Mouse (Mus musculus) right cerebral cortex, postnatal 36 days (tissue): ENCODE results near the gene Scml4.

Experiments
- DNase-seq, 2 experiments: peaks; one replicate each; pipeline ENCODE4 v3.0.0; 2022; ENCODE audit warnings: low spot score in 2 of 2, mixed read lengths in 1 of 2

Scml4 gene

GRCm38 (mm10) chr10:42951078-42952045, 91.2 kb downstream of the Scml4 start:
- DNase-seq, result peak in 1 of 2 experiments; percentile 30

- DNase-seq, result no peak
Measured at GRCm38 (mm10) chr10:42952046-42952420, 91.9 kb downstream of the Scml4 start.

GRCm38 (mm10) chr10:42953601-42954000, 93.4 kb downstream of the Scml4 start:
- no peak for DNase-seq

GRCm38 (mm10) chr10:42955205-42955604, 95.0 kb downstream of the Scml4 start:
- no peak for DNase-seq

GRCm38 (mm10) chr10:42957881-42958651, 97.9 kb downstream of the Scml4 start:
- DNase-seq, result peak; percentile 36 to 63

GRCm38 (mm10) chr10:42958686-42959085, 98.5 kb downstream of the Scml4 start:
- DNase-seq, result no peak

GRCm38 (mm10) chr10:42961771-42962170, 101.6 kb downstream of the Scml4 start:
- no peak for DNase-seq

GRCm38 (mm10) chr10:42962181-42962601, 102.0 kb downstream of the Scml4 start:
- no peak for DNase-seq

- DNase-seq, result no peak
Measured at GRCm38 (mm10) chr10:42962655-42963054, 102.5 kb downstream of the Scml4 start.

GRCm38 (mm10) chr10:42963061-42963460, 102.9 kb downstream of the Scml4 start:
- DNase-seq, result no peak

GRCm38 (mm10) chr10:42968332-42968731, 108.2 kb downstream of the Scml4 start:
- DNase-seq, result no peak

GRCm38 (mm10) chr10:42972504-42973172, 112.5 kb downstream of the Scml4 start:
- DNase-seq, result no peak

GRCm38 (mm10) chr10:42973537-42973936, 113.4 kb downstream of the Scml4 start:
- DNase-seq, result no peak

- no peak for DNase-seq
Measured at GRCm38 (mm10) chr10:42976577-42976976, 116.4 kb downstream of the Scml4 start.

- DNase-seq, result no peak
Measured at GRCm38 (mm10) chr10:42978346-42978745, 118.2 kb downstream of the Scml4 start.

GRCm38 (mm10) chr10:42980999-42981757, 121.0 kb downstream of the Scml4 start:
- no peak for DNase-seq

- no peak for DNase-seq
Measured at GRCm38 (mm10) chr10:42984886-42985285, 124.7 kb downstream of the Scml4 start.

- no peak for DNase-seq
Measured at GRCm38 (mm10) chr10:42987594-42988052, 127.5 kb downstream of the Scml4 start.

- DNase-seq, result no peak
Measured at GRCm38 (mm10) chr10:42988627-42989026, 128.5 kb downstream of the Scml4 start.

- DNase-seq, result no peak
Measured at GRCm38 (mm10) chr10:42989910-42990309, 129.7 kb downstream of the Scml4 start.

GRCm38 (mm10) chr10:42991018-42991417, 130.8 kb downstream of the Scml4 start:
- DNase-seq, result no peak
